Mouse (Mus musculus) ES-E14 (cell line): ENCODE results near the gene Heg1.

ENCODE experiments used
- MAFK ChIP-seq: IDR thresholded peaks from 2 replicates; pipeline ENCODE4 v1.6.1; 2014; ENCODE audit warnings: mild to moderate bottlenecking, low read depth, low read length, inconsistent platforms; ENCODE audit not compliant: insufficient read depth
- ZC3H11A ChIP-seq: IDR thresholded peaks from 2 replicates; pipeline ENCODE4 v1.6.1; 2012; ENCODE audit warnings: low read depth, mild to moderate bottlenecking, inconsistent platforms, low read length, borderline replicate concordance

- TF ChIP-seq ZC3H11A (no peak), MAFK (no peak)
Observed at GRCm38 (mm10) chr16:33708585-33709397, 24.6 kb downstream of the Heg1 start.
